ENCODE assay signal across 8 mouse cellular contexts in the genomic region with DNA sequence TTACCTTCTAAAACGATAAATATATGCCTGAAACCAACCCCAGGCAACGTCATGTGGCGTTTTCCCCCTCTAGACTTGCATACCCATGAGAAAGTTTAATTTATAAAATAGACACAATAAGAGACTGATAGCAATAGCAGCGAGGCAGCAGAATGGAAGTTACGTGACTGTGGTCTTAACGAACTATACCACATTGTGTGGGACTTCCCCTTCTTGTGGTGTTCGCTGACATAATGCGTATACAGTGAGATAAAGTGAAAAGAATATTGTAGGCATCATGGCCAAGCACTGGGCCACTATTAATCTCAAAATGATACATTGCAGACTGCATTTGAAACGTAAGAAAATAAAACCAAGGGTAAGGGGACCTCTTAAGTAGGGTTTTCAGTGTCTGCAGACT.
DNase-seq lines count a peak whose midpoint lies in the region; ATAC-seq and TF ChIP-seq lines count a peak whose summit lies in the region.

No protein-coding gene starts in this region.

- H3K4me1 ChIP-seq in embryonic facial prominence, embryonic 13.5 days, result peaks cover 36% of the 10 kb centered on the region
- H3K4me1 ChIP-seq in limb, embryonic 14.5 days (ENCODE audit: control insufficient read depth, insufficient read depth, low read length), result peaks cover 48% of the 10 kb centered on the region

- DNase-seq in lung, postnatal 36 days, result peak; percentile 15
- DNase-seq in lung, adult 18-20 months, result no peak
- no peak for DNase-seq in limb, embryonic 14.5 days (ENCODE audit: low spot score)
- DNase-seq in frontal cortex, postnatal 25 days (ENCODE audit: low spot score in 2 of 2), result no peak
- no peak for DNase-seq in ovary, adult 18-20 months (ENCODE audit: low spot score)
- no peak for DNase-seq in Muller cell, postnatal 12 days (ENCODE audit: inconsistent ontology term)

- TF ChIP-seq POLR2A in limb, embryonic 14.5 days (IDR thresholded peaks at IDR 0.05; ENCODE audit: borderline replicate concordance, extremely low read depth, insufficient read depth, insufficient read length), result no peak

- H3K9me3 ChIP-seq in embryonic facial prominence, embryonic 13.5 days, result no peaks in the 10 kb centered on the region
- H3K9me3 ChIP-seq in limb, embryonic 14.5 days (ENCODE audit: control insufficient read depth, low read length), result no peaks in the 10 kb centered on the region

- 63% methylated on average over 9 of the region's 9 CpGs for WGBS in embryonic facial prominence, embryonic 13.5 days
- WGBS in limb, embryonic 14.5 days, result 41% methylated on average over 9 of the region's 9 CpGs

- ATAC-seq in embryonic facial prominence, embryonic 13.5 days (ENCODE audit: insufficient number of reproducible peaks, insufficient read depth, low FRiP score, low TSS enrichment, low read depth), result no peak
- 0 out of 2 replicates have a peak, but pooled peaks have one; percentile 7 for ATAC-seq in limb, embryonic 14.5 days (ENCODE audit: low FRiP score, low read depth)
- ATAC-seq in neutrophil, adult 5-6 weeks (ENCODE audit: extremely low read depth, insufficient number of reproducible peaks, low FRiP score, poor library complexity, severe bottlenecking), result peak; percentile 41; the same call in 1 of the 2 replicates

- H3K36me3 ChIP-seq in embryonic facial prominence, embryonic 13.5 days, result peaks cover 72% of the 10 kb centered on the region
- H3K36me3 ChIP-seq in limb, embryonic 14.5 days (ENCODE audit: control insufficient read depth, insufficient read depth, low read length), result peaks cover 81% of the 10 kb centered on the region

- H3K4me3 ChIP-seq in embryonic facial prominence, embryonic 13.5 days, result no peak overlapping the region
- H3K4me3 ChIP-seq in limb, embryonic 14.5 days (replicated peaks; ENCODE audit: low read length), result no peak overlapping the region

- H3K4me2 ChIP-seq in embryonic facial prominence, embryonic 13.5 days, result peak overlapping the region; percentile 38; the same call in 1 of the 2 replicates
- 0 out of 2 replicates have a peak overlapping the region, but pooled peaks have one; percentile 1 for H3K4me2 ChIP-seq in limb, embryonic 14.5 days (replicated peaks; ENCODE audit: low read depth, low read length, severe bottlenecking)

- peak overlapping the region; percentile 97 for H3K27ac ChIP-seq in embryonic facial prominence, embryonic 13.5 days
- H3K27ac ChIP-seq in limb, embryonic 14.5 days (replicated peaks; ENCODE audit: low read depth, low read length), result peak overlapping the region; percentile 89

- H3K27me3 ChIP-seq in embryonic facial prominence, embryonic 13.5 days, result no peaks in the 10 kb centered on the region
- no peaks in the 10 kb centered on the region for H3K27me3 ChIP-seq in limb, embryonic 14.5 days (ENCODE audit: control insufficient read depth, insufficient read depth, low read length)

- H3K9ac ChIP-seq in embryonic facial prominence, embryonic 13.5 days, result no peak overlapping the region
- no peak overlapping the region for H3K9ac ChIP-seq in limb, embryonic 14.5 days (ENCODE audit: low read depth, low read length, severe bottlenecking)
